Mouse (Mus musculus) myocyte (in vitro differentiated cells): Measurements from ENCODE around the gene Zfp358.

ENCODE experiments used
- E2F4 ChIP-seq: IDR thresholded peaks from one replicate; pipeline ENCODE4 v1.6.1; 2011; ENCODE audit warnings: mild to moderate bottlenecking, control low read depth, moderate library complexity; ENCODE audit not compliant: insufficient read depth
- MAX ChIP-seq: IDR thresholded peaks from one replicate; pipeline ENCODE4 v1.6.1; 2011; ENCODE audit warnings: low read depth, mild to moderate bottlenecking, control low read depth
- POLR2A ChIP-seq: IDR thresholded peaks from one replicate; pipeline ENCODE4 v1.6.1; 2011; ENCODE audit warnings: low read depth, mild to moderate bottlenecking, control low read depth, moderate library complexity; ENCODE audit not compliant: insufficient read length

DNA sequence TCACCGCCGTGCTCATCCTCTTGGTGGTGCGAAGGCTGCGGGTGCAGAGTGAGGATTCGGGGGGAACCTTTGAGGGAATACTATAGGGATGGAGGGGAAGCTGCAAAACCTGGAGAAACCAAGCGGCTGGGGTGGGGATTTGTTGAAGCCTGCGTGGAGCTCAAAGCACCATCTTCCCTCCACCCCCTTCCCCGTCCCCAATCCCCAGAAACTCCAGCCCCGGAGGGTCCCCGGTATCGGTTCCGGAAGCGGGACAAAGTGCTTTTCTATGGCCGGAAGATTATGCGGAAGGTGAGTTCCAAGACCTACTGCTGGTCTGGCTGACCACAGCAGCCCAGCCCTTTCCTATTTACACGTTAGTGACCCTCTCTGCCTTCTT, 24.2 kb downstream of the Zfp358 start:
- TF ChIP-seq POLR2A: no peak
- no peak for TF ChIP-seq E2F4
- TF ChIP-seq MAX: no peak
